ENCODE assay signal across 21 mouse cellular contexts in the genomic region with DNA sequence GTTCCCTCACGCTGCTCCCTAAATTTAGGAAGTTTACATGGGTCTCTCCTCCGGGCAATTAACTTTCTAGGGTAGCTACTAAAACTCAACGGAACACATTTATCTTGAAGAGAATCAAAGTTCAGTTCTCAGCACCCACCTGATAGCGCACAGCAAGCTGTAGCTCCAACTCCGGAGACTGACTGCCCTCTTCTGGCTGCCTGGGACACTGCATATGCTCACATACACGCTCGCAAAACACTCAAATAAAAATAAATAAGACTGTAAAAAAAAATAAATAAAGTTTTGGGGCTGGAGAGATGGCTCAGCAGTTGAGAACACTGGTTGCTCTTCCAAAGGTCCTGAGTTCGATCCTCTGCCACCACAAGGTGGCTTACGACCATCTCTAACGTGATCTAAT.
DNase-seq lines count a peak whose midpoint lies in the region; TF ChIP-seq lines count a peak whose summit lies in the region.
"Had no signal": no experiment of that assay in that cellular context is flagged by ENCODE, and none has a peak within 500 bp of the region (broad histone marks: within the 10 kb centered on the region; RNA-seq: fewer than 3 reads in every experiment).

No protein-coding gene starts in this region.

- H3K36me3 ChIP-seq in heart, adult 2 months (ENCODE audit: control insufficient read depth, insufficient read depth, low read length) = no peaks in the 10 kb centered on the region
- H3K36me3 ChIP-seq: embryonic facial prominence, embryonic 10.5 days; forebrain, embryonic 10.5 days; hindbrain, embryonic 12.5 days; limb, embryonic 15.5 days; midbrain, embryonic 10.5 days; stomach, embryonic 15.5 days had no signal

- H3K4me3 ChIP-seq in heart, adult 2 months = no peak overlapping the region
- no peak overlapping the region for H3K4me3 ChIP-seq in embryonic fibroblast, embryonic 13.5 days (ENCODE audit: insufficient read depth, low read length)
- H3K4me3 ChIP-seq: embryonic facial prominence, embryonic 10.5 days; forebrain, embryonic 10.5 days; hindbrain, embryonic 12.5 days; limb, embryonic 15.5 days; midbrain, embryonic 10.5 days; myocyte; stomach, embryonic 15.5 days had no signal

- no peaks in the 10 kb centered on the region for H3K4me1 ChIP-seq in heart, adult 2 months (ENCODE audit: control insufficient read depth, insufficient read depth, low read length)
- no peaks in the 10 kb centered on the region for H3K4me1 ChIP-seq in embryonic fibroblast, embryonic 13.5 days (ENCODE audit: control insufficient read depth, insufficient read depth, low read length)
- H3K4me1 ChIP-seq: limb, embryonic 15.5 days; stomach, embryonic 15.5 days had no signal

- no peak overlapping the region for H3K9ac ChIP-seq in heart, adult 2 months (ENCODE audit: low read depth, low read length)
- H3K9ac ChIP-seq: hindbrain, embryonic 12.5 days; limb, embryonic 15.5 days; stomach, embryonic 15.5 days had no signal

- H3K27me3 ChIP-seq in heart, adult 2 months (ENCODE audit: control insufficient read depth, insufficient read depth, low read length) = no peaks in the 10 kb centered on the region
- H3K27me3 ChIP-seq: hindbrain, embryonic 12.5 days; limb, embryonic 15.5 days; stomach, embryonic 15.5 days had no signal

- WGBS in heart, adult 2 months = 96% methylated on average over 10 of the region's 10 CpGs

- intact Hi-C loops in heart, adult 2 months (cut with DNase I) = no loop called here
- intact Hi-C loops in heart, postnatal 14 days (cut with DNase I) = no loop called here

- peak; percentile 33 for TF ChIP-seq CTCF in heart, adult 2 months (IDR thresholded peaks at IDR 0.05)
- TF ChIP-seq CTCF in embryonic fibroblast, embryonic 13.5 days (IDR thresholded peaks at IDR 0.05; ENCODE audit: borderline replicate concordance, insufficient read depth, low read length) = peak; percentile 12; the same call in 1 of the 2 replicates

- DNase-seq in heart, adult 2 months = no peak
- no peak for DNase-seq in heart, postnatal 14 days
- peak; percentile 1 for DNase-seq in layer of hippocampus, adult 9-11 months
- DNase-seq in layer of hippocampus, postnatal 36 days = no peak
- DNase-seq in ES-CJ7 (ENCODE audit: low read depth, low spot score) = peak; percentile 43
- no peak for DNase-seq in cerebellum, postnatal 25 days
- DNase-seq: adrenal gland, postnatal 36 days; cerebellum, adult 9-10 months; kidney, adult 9 months; kidney, postnatal 14 days; left cerebral cortex, postnatal 4 days; right cerebral cortex, adult 18-20 months; right cerebral cortex, postnatal 4 days had no signal

- no peak for TF ChIP-seq EP300 in heart, adult 2 months (IDR thresholded peaks at IDR 0.05; ENCODE audit: insufficient read depth, low read depth, low read length)

- no peak for TF ChIP-seq POLR2A in heart, adult 2 months (IDR thresholded peaks at IDR 0.05; ENCODE audit: insufficient read depth, low read depth, low read length)
- TF ChIP-seq POLR2A in embryonic fibroblast, embryonic 13.5 days (IDR thresholded peaks at IDR 0.05; ENCODE audit: low read depth, low read length) = no peak

- no peak overlapping the region for H3K27ac ChIP-seq in heart, adult 2 months
- H3K27ac ChIP-seq in embryonic fibroblast, embryonic 13.5 days (ENCODE audit: insufficient read depth, low read length) = no peak overlapping the region
- H3K27ac ChIP-seq: embryonic facial prominence, embryonic 10.5 days; forebrain, embryonic 10.5 days; hindbrain, embryonic 12.5 days; limb, embryonic 15.5 days; midbrain, embryonic 10.5 days; stomach, embryonic 15.5 days had no signal

- H3K79me2 ChIP-seq in heart, adult 2 months (replicated peaks; ENCODE audit: control insufficient read depth, insufficient read depth, low read length) = no peaks in the 10 kb centered on the region

Comparison
In these comparisons a context has a peak if more than half of its experiments do, and no peak if none do; other contexts are left out.
1. DNase-seq: peak in layer of hippocampus, adult 9-11 months (single experiment) and ES-CJ7 (single experiment); none in heart, adult 2 months (0 of 2), heart, postnatal 14 days (0 of 2), layer of hippocampus, postnatal 36 days (0 of 2) and cerebellum, postnatal 25 days (0 of 2).